Mouse (Mus musculus): ENCODE data around the gene Gosr1. TPM values are rescaled to one million over a fixed set of nuclear protein-coding genes. Genes with fewer than 3 reads are reported as not detected.
"Not testable (repeated sequence)": the region's sequence is repeated elsewhere in the genome, so short reads cannot be mapped to it uniquely, and the experiment has no call there.

The Gosr1 gene
- polyA plus RNA-seq, 1 experiment from 2014 or later: 15.2 TPM

- WGBS (ENCODE audit: insufficient replicate concordance): 93% methylated on average over 11 of the region's 11 CpGs
- Histone ChIP-seq H3K27ac (no peak overlapping the region), H3K4me3 (no peak overlapping the region), H3K9ac (no peak overlapping the region), H3K9me3 (replicated peaks) (no peaks in the 10 kb centered on the region), H3K36me3 (peaks cover 53% of the 10 kb centered on the region), H3K27me3 (replicated peaks) (no peaks in the 10 kb centered on the region), H3K4me2 (no peak overlapping the region), H3K4me1 (no peaks in the 10 kb centered on the region)
- no peak for ATAC-seq
Measured at GRCm38 (mm10) chr11:76728093-76728492, 35.3 kb downstream of the Gosr1 start.

- no peaks in the 10 kb centered on the region for H3K4me1 ChIP-seq
- no peak overlapping the region for H3K9ac ChIP-seq
- H3K9me3 ChIP-seq (replicated peaks): no peaks in the 10 kb centered on the region
- H3K36me3 ChIP-seq: peaks cover 19% of the 10 kb centered on the region
- H3K4me3 ChIP-seq: no peak overlapping the region
- 70% methylated on average over 8 of the region's 8 CpGs for WGBS (ENCODE audit: insufficient replicate concordance)
- H3K4me2 ChIP-seq: no peak overlapping the region
- H3K27ac ChIP-seq: no peak overlapping the region
- no peak for ATAC-seq
- no peaks in the 10 kb centered on the region for H3K27me3 ChIP-seq (replicated peaks)
Measured at GRCm38 (mm10) chr11:76723911-76724310, 39.5 kb downstream of the Gosr1 start.

- Histone ChIP-seq H3K27me3 (replicated peaks) (no peaks in the 10 kb centered on the region; the same call in 1 of the 2 replicates), H3K36me3 (no peaks in the 10 kb centered on the region), H3K9ac (no peak overlapping the region), H3K4me3 (no peak overlapping the region), H3K4me2 (no peak overlapping the region), H3K4me1 (no peaks in the 10 kb centered on the region), H3K27ac (no peak overlapping the region), H3K9me3 (replicated peaks) (no peaks in the 10 kb centered on the region)
- ATAC-seq: no peak
- WGBS (ENCODE audit: insufficient replicate concordance): 65% methylated on average over 4 of the region's 4 CpGs
Measured at GRCm38 (mm10) chr11:76717000-76717399, 46.4 kb downstream of the Gosr1 start.

GRCm38 (mm10) chr11:76709625-76710452 lies 53.5 kb downstream of the Gosr1 start:
- no peak overlapping the region for H3K4me3 ChIP-seq
- no peaks in the 10 kb centered on the region for H3K4me1 ChIP-seq
- no peaks in the 10 kb centered on the region for H3K36me3 ChIP-seq
- no peaks in the 10 kb centered on the region; the same call in 1 of the 2 replicates for H3K9me3 ChIP-seq (replicated peaks)
- no peak overlapping the region for H3K9ac ChIP-seq
- no peak for ATAC-seq
- no peak overlapping the region for H3K4me2 ChIP-seq
- WGBS (ENCODE audit: insufficient replicate concordance): 26% methylated on average over 13 of the region's 17 CpGs
- peaks cover 8% of the 10 kb centered on the region; the same call in 1 of the 2 replicates for H3K27me3 ChIP-seq (replicated peaks)
- H3K27ac ChIP-seq: no peak overlapping the region

- WGBS (ENCODE audit: insufficient replicate concordance): 37% methylated on average over 1 of the region's 1 CpGs
- Histone ChIP-seq H3K4me1 (no peaks in the 10 kb centered on the region), H3K27me3 (replicated peaks) (peaks cover 8% of the 10 kb centered on the region; the same call in 1 of the 2 replicates), H3K4me3 (no peak overlapping the region), H3K9ac (no peak overlapping the region), H3K9me3 (replicated peaks) (no peaks in the 10 kb centered on the region; the same call in 1 of the 2 replicates), H3K27ac (no peak overlapping the region), H3K36me3 (no peaks in the 10 kb centered on the region), H3K4me2 (no peak overlapping the region)
- no peak for ATAC-seq
Measured at GRCm38 (mm10) chr11:76708881-76709280, 54.5 kb downstream of the Gosr1 start.

GRCm38 (mm10) chr11:76708066-76708465 lies 55.3 kb downstream of the Gosr1 start:
- 57% methylated on average over 1 of the region's 1 CpGs for WGBS (ENCODE audit: insufficient replicate concordance)

GRCm38 (mm10) chr11:76707656-76708055 lies 55.7 kb downstream of the Gosr1 start:
- Histone ChIP-seq H3K4me2 (no peak overlapping the region), H3K9ac (no peak overlapping the region), H3K27me3 (replicated peaks) (0 out of 2 replicates have a peak, but pooled peaks cover 14% of the 10 kb centered on the region), H3K4me1 (no peaks in the 10 kb centered on the region), H3K36me3 (no peaks in the 10 kb centered on the region), H3K4me3 (no peak overlapping the region), H3K27ac (no peak overlapping the region), H3K9me3 (replicated peaks) (no peaks in the 10 kb centered on the region; the same call in 1 of the 2 replicates)
- WGBS (ENCODE audit: insufficient replicate concordance): 63% methylated on average over 3 of the region's 3 CpGs
- ATAC-seq: no peak

More at GRCm38 (mm10) chr11:76708066-76708465, 55.3 kb downstream of the Gosr1 start:
- Histone ChIP-seq H3K36me3 (no peaks in the 10 kb centered on the region), H3K4me1 (no peaks in the 10 kb centered on the region), H3K9me3 (replicated peaks) (no peaks in the 10 kb centered on the region; the same call in 1 of the 2 replicates), H3K27ac (no peak overlapping the region), H3K4me3 (no peak overlapping the region), H3K27me3 (replicated peaks) (0 out of 2 replicates have a peak, but pooled peaks cover 11% of the 10 kb centered on the region), H3K9ac (no peak overlapping the region), H3K4me2 (no peak overlapping the region)
- no peak for ATAC-seq

- 38% methylated on average over 6 of the region's 9 CpGs for WGBS (ENCODE audit: insufficient replicate concordance)
- H3K9ac ChIP-seq: no peak overlapping the region
- no peak for ATAC-seq
- H3K27ac ChIP-seq: no peak overlapping the region
- H3K4me2 ChIP-seq: peak overlapping the region; percentile 29; the same call in 1 of the 2 replicates
- no peak overlapping the region for H3K4me3 ChIP-seq
- H3K4me1 ChIP-seq: no peaks in the 10 kb centered on the region
- no peaks in the 10 kb centered on the region for H3K9me3 ChIP-seq (replicated peaks)
- H3K36me3 ChIP-seq: no peaks in the 10 kb centered on the region
- H3K27me3 ChIP-seq (replicated peaks): peaks cover 26% of the 10 kb centered on the region; the same call in 1 of the 2 replicates
Measured at GRCm38 (mm10) chr11:76699626-76700025, 63.8 kb downstream of the Gosr1 start.

- Histone ChIP-seq H3K4me3 (no peak overlapping the region), H3K9ac (no peak overlapping the region), H3K9me3 (replicated peaks) (no peaks in the 10 kb centered on the region), H3K4me2 (no peak overlapping the region), H3K27me3 (replicated peaks) (peaks cover 21% of the 10 kb centered on the region; the same call in 1 of the 2 replicates), H3K36me3 (no peaks in the 10 kb centered on the region), H3K4me1 (no peaks in the 10 kb centered on the region), H3K27ac (no peak overlapping the region)
- 42% methylated on average over 6 of the region's 6 CpGs for WGBS (ENCODE audit: insufficient replicate concordance)
- no peak for ATAC-seq
Measured at GRCm38 (mm10) chr11:76695810-76696209, 67.6 kb downstream of the Gosr1 start.

GRCm38 (mm10) chr11:76692096-76692495 lies 71.3 kb downstream of the Gosr1 start:
- Histone ChIP-seq H3K36me3 (no peaks in the 10 kb centered on the region), H3K4me1 (no peaks in the 10 kb centered on the region), H3K27me3 (replicated peaks) (peaks cover 3% of the 10 kb centered on the region; the same call in 1 of the 2 replicates), H3K4me3 (no peak overlapping the region), H3K4me2 (no peak overlapping the region), H3K9me3 (replicated peaks) (no peaks in the 10 kb centered on the region), H3K9ac (no peak overlapping the region), H3K27ac (no peak overlapping the region)
- no peak for ATAC-seq
- 61% methylated on average over 3 of the region's 3 CpGs for WGBS (ENCODE audit: insufficient replicate concordance)

- Histone ChIP-seq H3K27ac (no peak overlapping the region), H3K4me1 (no peaks in the 10 kb centered on the region), H3K27me3 (replicated peaks) (peaks cover 26% of the 10 kb centered on the region; the same call in 1 of the 2 replicates), H3K36me3 (no peaks in the 10 kb centered on the region), H3K9me3 (replicated peaks) (no peaks in the 10 kb centered on the region), H3K4me3 (no peak overlapping the region), H3K4me2 (no peak overlapping the region), H3K9ac (no peak overlapping the region)
- WGBS (ENCODE audit: insufficient replicate concordance): 45% methylated on average over 2 of the region's 2 CpGs
- ATAC-seq: no peak
Measured at GRCm38 (mm10) chr11:76685604-76686003, 77.8 kb downstream of the Gosr1 start.

- WGBS (ENCODE audit: insufficient replicate concordance): 38% methylated on average over 7 of the region's 8 CpGs
- not testable (repeated sequence) for H3K36me3 ChIP-seq; ATAC-seq; H3K4me3 ChIP-seq; H3K9ac ChIP-seq; H3K4me1 ChIP-seq; H3K9me3 ChIP-seq (replicated peaks); H3K4me2 ChIP-seq; H3K27ac ChIP-seq
- H3K27me3 ChIP-seq (replicated peaks): peaks cover 53% of the 10 kb centered on the region
Measured at GRCm38 (mm10) chr11:76679508-76679907, 83.9 kb downstream of the Gosr1 start, which contains the start of gene Trarg1. Gene Trarg1 (plus strand): TSS chr11:76679808.

All from liver, embryonic 12.5 days (tissue).